Mouse (Mus musculus) yolk sac, embryonic 10.5 days (tissue): ENCODE data around the gene Cpne9.

ENCODE experiments used
- DNase-seq: peaks from one replicate; pipeline ENCODE4 v3.0.0-alpha.2; 2017; ENCODE audit warnings: low spot score

Cpne9 gene

DNA sequence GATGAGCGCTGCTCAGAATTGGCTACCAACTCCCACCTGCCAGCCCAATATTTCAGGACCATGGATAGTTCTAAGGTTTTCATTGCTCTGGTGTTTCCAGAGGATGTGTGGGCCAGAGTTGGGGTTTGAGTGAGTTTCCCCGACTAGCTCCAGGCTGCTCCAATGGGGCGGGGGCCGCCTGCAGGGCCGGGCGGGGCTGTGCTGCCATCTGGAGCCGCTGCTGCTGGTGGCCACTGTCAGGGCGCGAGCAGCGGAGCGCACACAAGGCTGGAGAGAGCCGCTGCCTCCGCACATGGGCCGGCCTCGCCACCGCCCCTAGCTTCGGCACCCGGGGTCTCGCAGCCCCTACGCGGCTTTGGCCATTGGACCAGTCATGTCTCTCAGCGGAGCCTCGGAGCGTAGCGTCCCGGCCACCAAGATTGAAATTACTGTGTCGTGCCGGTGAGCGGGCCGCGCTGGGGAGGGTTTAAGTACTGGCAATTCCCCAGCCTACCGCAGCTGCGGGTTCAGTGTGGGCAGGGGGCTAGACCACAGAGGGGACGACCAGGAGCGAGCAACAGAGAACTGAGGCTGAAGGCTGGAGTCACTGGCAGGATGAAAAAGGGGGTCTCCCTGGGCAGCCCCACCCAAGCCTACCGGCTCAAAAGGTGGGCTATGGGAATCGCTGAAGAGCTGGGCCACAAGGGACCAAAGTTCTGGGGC lies at the start of gene Cpne9:
Cpne9 (plus strand) TSS at position 207 of the 702 bp plus-strand sequence.
- DNase-seq = peak; percentile 32

DNA sequence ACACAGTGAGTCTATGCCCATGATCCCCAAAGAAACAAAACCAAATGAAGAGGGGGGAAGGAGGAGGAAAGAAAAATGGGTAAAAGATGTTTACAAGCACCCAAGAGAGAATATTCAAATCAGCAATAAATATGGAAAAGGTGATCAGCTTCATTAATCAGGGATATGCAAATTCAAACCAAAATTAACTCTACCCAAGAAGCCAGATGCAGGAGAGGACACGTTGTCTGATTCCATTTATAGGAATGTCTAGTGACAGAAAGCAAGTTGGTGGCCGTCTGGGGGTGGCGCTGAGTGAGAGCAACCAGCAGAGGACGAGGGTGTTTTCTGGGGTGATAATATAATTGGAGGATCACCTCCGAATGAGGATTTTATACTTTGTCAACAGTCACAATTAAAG lies 47.0 kb upstream of the Cpne9 start:
- DNase-seq = no peak

DNA sequence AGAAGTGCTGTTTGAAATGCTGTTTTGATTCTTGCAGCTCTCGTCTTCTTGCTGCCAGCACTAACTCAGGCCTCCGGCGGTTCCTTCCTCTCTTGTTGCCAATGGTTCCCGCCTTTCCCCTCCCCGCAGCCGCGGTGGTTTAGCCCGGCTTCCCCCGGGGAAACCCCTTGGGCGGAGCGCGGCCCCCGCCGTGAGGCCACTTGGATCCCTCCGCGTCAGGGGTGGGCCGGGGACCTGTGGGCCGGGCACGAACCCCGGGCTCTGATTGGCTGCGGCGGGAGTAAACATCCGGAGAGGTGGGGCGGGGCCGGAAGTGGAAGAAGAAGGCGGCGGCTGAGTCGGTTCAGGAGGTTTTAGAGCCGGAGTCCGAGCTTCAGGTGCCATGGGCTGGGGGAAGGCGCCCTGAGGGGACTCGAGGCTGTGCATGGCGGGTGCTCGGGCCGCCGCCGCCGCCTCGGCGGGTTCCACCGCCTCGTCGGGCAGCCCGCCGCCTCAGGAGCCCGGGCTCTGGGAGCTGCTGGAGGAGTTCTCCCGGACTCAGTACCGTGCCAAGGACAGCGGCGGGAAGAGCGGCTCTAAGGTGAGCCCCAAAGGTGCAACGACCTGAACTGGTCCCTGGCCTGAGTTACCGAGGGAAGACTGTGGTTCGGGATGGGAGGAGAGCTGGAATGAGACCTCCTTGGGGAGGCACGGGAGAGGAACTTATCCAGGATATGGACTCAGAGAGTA lies 44.4 kb upstream of the Cpne9 start, which contains the start of gene Mtmr14:
Mtmr14 (plus strand) TSS at position 302 of the 729 bp plus-strand sequence.
- DNase-seq = peak; percentile 98

DNA sequence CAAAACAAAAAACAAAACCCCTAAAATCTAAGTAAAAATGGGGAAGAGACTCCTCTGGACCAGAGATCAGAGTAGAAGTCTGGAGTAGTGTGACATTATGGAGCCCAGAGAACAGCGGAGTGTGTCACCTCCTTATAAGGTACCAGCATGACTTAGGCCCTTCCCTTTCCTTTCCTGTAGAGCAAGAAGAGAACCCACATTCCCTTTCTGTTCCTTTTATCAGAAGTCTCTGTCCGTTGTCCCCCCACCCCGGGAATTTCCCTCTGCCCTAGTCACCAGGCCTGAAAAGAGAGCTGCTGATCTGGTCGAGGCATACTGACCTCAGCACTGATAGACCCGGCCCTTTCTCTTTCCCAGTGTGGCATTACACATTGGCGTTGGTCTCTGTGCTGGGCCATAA lies 43.7 kb upstream of the Cpne9 start:
- DNase-seq = no peak

DNA sequence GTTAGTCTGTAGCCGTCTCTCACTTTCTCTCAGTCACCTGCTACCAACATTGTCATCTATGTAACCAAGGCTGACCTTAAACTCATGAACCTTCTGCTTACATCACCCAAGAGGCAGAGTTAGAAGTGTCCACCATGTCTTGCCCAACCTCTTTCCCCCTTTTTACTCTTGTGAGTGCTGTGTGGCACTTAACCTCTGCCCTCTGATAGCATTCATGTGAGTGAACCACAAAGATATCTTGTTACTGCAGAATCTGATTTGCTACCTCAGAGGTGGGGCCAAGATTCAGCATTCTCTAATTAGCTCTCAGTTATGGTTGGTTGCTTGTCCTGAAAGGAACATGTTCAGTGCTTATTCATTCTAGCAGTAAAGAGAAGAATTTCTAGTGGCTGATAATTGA lies 39.4 kb upstream of the Cpne9 start:
- no peak for DNase-seq

DNA sequence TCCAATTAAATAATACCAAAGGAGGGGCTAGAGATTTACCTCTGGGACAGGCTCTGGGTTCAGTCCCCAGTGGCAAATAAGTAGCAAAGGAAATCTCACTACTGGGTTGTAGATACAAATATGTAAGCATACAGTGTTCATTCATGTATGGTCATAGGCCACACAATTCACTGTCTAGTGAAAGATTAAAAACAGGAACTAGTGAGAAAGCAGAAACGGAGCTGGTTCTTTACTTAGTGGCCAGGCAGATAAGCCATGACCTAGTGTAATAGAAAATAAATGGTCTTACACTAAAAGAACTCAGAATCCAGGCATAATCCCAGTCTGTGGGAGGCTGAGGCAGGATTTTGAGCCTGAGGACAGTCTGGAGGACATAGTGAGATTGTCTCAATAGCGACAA lies 36.5 kb upstream of the Cpne9 start:
- DNase-seq = no peak

DNA sequence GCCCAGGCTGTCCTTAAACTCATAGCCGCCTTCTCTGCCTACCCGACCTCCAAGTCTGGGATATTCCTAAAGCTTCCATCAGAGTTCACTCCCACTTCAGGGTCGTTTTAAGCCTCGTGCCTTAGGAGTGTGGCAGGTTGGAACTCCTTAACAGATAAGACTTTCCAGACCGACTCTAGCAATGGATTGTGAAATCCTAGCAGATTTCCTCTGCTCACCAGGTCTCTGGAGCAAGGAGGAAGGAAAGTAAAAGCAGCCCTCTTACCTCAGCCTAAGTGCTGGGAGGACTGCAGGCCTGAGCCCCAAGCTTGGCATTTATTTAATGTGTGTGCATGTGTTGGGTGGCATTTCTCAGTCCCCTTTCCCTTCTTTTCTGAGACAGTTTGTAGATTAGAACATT lies 31.3 kb upstream of the Cpne9 start:
- DNase-seq = no peak

DNA sequence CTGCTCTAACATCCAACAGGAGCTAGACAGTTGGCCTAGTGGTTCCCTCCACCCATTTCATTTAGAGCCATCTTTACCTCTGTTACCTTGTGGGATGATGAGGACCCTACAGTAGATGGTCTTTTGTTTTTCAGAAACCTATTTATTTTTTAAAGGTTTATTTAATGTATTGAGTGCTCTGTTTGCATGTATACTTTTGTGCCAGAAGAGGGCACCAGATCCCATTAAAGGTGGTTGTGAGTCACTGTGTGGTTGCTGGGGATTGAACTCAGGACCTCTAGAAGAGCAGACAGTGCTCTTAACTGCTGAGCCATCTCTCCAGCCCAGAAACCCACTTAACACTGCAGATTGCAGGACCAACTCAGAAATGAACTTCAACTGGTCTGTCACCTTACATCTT lies 30.2 kb upstream of the Cpne9 start:
- DNase-seq = no peak

DNA sequence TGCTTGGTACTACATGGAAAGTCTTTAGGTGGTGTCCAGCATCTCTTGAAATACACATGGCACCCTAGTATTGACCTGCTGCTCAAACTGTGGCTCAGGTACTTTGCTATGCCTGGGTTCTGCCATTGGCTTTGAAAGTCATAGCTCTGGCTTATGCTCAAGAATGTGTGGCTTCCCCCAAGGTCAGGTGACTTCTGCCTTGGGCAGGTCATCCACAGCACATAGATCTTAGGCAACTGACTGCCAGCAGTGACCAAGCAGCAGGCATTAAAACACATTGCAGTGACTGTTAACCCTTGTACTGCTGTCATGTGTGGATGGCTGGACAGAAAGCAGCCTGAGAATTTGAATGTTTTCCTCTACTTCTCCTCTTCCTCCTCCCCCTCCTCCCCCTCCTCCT lies 27.2 kb upstream of the Cpne9 start:
- DNase-seq = no peak

DNA sequence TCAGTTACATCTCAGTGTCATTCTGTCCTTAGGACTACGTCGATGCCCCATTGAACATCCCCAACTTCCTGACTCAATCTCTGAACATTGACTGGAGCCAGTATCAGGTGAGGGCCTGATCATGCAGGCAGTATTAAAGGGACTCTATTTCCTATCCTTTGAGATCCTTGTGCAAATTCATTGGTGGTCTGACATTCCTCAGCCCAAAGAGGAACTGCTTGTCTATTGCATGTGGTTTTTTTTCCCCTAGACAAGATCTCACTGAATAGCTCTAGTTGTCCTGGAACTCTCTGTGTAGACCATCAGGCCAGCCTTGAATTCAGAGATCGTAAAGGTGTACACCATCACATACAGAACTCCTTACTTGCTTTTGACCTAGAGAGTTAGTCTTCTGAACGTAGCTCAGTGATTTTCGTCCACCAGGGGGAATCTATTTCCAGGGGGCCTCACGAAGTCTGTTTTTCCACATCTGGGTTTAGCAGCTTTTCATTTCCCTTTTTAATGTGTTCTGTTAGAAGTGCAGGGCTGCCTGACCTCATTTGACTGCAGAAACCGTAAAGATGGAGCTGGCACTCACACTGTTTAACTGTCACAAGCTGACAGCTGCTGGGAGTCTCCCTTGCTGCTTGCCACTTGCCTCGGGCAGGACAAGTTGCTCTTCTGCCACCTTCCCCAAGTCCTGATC lies 20.8 kb upstream of the Cpne9 start:
- DNase-seq = no peak

DNA sequence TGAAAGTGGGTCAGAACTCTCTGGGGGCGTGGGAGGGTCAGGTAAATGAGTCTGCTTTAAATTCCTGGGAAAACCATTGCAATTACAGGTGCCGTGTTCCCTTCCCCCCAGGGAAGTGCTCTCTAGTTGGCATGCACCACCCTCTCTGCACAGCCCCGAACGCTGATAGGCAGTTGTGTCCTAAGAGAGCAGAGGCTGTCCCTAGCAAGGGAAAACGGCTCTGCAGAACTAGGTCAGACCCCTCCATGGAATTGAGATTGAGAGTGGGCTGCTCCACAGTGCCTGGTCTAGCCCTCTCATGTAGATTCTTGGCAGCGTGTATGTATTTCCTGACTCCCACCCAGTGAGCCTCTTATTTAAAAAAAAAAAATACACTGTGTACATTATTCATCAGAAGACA lies 18.6 kb upstream of the Cpne9 start:
- DNase-seq = no peak

DNA sequence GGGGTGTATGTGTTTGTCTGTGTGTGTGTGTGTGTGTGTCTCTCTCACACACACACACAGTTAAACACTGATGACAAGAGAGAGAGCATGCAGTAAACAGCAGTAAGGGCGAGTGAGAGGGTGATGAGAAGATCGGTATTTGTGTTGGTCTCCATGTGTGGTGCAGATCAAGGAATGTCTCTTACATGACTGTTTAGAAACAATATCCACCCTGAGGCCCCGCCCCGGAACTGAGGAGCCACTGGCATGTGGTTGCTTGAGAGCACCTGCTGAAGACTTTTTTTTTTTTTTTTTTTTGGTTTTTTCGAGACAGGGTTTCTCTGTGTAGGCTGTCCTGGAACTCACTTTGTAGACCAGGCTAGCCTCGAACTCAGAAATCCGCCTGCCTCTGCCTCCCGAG lies 17.7 kb upstream of the Cpne9 start:
- DNase-seq = no peak

DNA sequence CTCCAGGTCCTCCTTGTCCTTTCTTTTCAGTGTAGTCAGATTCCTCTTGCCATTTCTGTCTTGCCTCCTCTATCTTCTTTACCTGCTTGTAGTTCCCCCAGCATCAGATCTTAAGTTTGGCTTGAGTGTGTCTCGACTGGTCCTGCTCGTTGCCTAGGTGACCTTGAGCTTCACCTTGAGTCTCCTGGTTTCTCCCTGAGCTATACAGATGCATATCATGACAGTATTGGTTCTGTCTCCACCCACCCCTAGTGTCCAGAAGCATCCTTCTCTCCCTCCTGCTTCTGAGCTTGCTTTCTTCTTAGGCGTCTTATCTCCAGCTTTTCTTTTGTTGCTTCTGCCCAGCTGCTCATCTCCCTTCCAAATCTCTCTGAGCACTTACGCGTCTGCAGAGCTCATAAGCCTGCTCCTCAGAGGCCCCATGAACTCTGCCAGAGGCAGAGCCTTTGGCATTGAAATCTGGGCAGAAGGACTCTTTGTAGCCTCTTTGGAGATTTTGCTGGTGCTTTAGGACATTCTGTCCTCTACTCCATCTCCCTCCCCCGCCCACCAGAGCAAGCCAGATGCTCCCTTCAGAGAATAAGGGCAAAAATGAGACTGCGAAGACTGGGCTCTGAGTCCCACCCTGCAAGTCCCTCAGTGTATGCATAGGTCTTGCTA lies 15.0 kb upstream of the Cpne9 start:
- DNase-seq = no peak

DNA sequence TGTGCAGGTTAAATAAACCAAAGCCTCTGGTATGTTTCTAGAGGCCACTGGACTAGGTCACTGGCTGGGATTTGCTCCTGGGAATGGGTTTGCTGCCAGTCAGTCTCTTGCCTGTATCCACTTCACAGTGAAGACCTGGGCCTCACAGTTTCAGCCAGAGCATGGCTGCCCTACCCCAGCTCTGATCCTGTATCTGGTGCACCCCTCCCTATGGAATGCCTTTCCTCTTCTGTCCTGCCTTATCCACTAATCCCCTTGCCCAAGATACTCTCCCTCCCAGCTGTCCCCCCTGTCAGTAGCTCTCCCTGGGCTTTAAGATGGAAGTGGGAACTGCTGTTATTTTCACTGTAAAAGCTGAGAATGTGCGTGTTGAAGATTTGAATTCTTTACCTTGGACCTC lies 14.1 kb upstream of the Cpne9 start:
- peak; percentile 35 for DNase-seq

DNA sequence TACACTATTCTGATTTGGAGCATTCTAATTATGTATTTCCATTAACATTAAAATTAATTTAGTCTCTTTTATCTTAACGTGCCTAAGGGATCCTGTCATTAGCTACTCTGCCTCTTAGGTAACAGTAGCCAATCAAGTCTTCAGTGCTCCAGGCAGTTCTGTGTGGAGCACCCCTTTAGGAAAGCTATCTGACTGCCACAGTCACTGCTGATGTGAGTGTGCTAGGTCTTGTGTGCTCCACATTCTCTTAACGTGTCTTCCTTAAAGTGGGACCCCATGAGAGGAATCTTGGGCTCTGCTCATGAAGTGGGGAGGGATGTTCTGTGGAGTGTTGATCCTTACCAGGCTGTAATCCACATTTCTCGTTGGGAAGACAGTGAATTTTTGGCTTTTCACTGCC lies 9.7 kb upstream of the Cpne9 start:
- no peak for DNase-seq

DNA sequence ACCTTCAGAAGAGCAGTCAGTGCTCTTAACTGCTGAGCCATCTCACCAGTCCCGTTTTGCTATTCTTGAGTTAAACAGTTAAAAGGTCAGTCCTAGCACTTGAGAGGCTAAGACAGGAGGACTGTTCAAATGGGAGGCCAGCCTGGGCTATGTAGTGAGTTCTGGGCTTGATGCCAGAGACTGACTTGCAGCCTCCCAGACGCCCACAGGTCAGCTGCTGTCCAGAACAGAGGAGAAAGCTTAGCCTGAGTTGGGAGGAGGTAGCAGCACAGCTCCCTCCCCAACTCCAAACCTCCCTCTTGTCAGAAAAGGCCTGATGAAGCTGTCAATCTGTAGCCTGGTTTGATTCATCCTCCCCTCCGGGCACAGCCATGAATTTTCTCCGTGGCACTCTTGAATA lies 5.3 kb upstream of the Cpne9 start:
- no peak for DNase-seq

DNA sequence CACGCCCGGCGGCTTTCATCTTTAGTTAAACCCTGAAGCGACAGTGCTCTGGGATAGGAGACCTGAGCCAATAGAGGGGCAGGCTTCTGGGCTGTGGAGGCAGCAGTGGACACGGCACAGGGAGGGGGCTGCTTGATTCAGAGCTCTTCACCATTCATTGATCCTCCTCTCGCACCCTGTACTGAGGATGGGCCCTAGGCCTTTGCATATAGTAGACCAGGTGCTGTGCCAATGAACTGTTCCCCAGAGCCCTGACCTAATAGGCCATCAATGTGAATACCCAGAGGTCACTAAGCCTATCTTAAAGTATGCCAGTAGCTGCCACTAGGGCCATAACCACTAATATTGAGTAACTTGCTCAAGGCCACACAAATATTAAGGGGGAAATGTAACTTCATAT lies 431 bp upstream of the Cpne9 start:
- peak; percentile 7 for DNase-seq

DNA sequence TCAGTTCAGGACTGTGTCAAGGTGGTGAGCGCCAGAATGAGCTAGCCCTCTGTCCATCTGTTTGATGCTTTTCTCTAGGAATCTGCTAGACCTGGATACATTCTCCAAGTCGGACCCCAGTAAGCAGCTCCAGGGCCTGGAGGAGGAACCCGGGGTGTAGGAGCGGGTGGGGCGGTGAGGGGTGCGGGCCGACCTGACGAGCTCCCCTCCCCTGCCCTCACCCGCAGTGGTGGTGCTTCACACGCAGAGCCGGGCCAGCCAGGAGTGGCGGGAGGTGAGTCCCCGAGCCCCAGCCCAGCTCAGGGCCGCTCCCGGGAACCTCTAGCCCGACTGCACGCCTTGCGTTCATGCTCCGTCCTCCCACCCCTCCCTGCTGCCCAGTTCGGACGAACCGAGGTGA lies 862 bp downstream of the Cpne9 start:
- no peak for DNase-seq

DNA sequence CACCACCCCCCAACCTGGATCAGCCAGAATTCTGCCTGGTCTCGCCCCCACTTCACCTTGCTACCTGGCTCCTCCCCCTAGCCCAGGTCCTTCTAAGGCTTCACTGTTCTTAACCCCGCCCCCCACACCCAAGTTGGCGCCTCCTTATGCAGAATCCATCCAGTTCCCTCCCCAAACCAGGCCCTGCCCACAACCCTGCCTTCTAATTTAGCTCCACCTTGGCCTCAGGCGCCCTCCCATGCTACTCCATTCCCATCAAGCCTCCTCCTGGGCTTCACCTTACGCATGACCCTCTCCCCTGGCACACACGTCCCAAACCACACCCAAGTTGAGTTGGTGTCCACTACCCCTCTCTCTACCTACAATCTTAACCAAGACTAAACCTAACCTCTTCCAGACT lies 1.4 kb downstream of the Cpne9 start:
- no peak for DNase-seq

DNA sequence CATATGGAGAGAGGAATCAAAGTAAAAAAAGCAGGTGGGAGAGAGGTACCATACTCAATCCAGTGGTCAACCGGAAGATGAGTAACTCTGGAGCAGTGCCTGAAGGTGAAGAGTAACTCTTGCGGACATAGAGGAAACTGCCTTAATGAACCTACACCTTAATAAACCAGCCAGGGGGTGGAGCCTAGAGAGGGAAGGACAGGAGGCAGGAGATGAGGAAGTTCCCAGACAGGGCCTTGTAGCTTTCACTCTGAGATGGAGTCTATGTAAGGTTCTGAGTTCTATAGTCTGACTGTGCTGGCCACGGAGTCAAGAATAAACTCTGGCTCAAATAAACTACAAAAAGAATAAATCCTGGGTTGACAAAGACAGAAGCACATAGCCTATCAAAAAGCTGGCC lies 2.8 kb downstream of the Cpne9 start:
- DNase-seq = no peak

DNA sequence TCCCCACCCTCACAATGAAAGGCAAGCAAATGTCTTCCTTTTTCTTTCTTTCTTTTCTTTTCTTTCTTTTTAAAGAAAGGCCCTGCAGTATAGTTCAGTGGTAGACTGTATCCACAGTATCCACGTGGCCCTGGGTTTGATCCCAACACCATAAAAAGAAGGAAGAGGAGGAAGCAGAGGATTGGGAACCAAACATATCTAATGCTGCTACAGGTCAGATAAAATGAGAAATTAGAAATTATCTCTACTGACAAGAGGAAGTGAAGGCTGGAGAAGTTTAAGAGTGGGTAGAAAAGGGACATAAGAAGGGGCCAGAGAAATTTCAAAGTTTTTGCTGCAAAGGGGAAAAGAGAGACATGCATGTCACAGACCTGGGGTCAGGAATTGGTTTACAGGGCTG lies 4.2 kb downstream of the Cpne9 start:
- no peak for DNase-seq

DNA sequence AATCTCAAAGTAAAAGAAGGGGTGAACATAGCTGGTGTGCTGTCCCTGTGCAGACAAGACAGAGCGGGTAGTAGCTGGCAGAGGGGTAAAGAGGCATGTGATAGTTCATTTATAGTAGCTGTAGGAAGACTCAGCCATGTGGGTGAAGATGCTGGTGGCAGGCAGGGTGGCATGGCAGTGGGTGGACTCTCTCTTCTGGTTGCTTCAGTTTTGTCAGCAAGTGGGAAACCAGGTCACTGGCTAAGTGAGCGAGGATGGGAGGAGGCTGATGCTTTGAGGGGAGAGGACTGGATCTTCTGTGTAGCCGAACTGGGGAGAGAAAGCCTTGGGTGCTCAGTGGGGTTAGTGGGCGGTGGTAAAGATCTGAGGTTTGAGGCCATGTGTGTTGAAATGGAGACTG lies 5.1 kb downstream of the Cpne9 start:
- DNase-seq = no peak

DNA sequence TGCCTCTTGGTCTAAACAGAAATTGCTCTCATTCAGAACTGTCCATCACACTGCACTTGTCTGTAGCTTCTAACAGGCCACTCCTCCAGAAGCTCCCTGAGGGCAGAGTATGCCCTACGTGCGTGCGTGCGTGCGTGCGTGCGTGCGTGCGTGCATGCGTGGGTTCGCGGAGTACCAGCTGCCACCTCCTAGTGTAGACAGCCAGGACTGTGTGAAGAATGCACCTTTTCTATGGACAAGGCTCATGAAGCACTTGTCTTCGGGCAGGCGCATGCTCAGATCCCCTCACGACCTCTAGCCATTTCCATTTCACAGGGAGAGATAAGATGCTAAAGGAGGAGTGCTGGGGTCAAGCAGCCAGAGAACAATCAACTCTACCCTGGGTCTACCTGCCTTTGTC lies 7.2 kb downstream of the Cpne9 start:
- DNase-seq = no peak
